Mouse (Mus musculus) stomach, embryonic 14.5 days (tissue): ENCODE results near the gene Suds3. TPM values are rescaled to one million over a fixed set of nuclear protein-coding genes. Genes with fewer than 3 reads are reported as not detected.
A peak's percentile ranks its signal among the peaks of the same experiment; 100 is the strongest.

ENCODE experiments used
- ATAC-seq: fragments of 200-750 bp; cut with Nextera tagmentation; 2 replicates; pipeline ENCODE4 v1.8.0; 2017; ENCODE audit warnings: low read depth, moderate TSS enrichment; ENCODE audit not compliant: insufficient number of reproducible peaks, insufficient read depth, low FRiP score
- H3K27ac ChIP-seq: fragments of 300-500 bp; sonication (generic); 2 replicates; pipeline ENCODE4 v1.5.1; 2014; ENCODE audit warnings: mild to moderate bottlenecking, low read length, moderate library complexity, mixed read lengths
- H3K27me3 ChIP-seq: fragments of 300-500 bp; sonication (generic); 2 replicates; pipeline ENCODE4 v1.6.1; 2014; ENCODE audit warnings: low read length, control low read depth, mixed read lengths; ENCODE audit not compliant: control insufficient read depth, insufficient read depth
- H3K36me3 ChIP-seq: fragments of 300-500 bp; sonication (generic); 2 replicates; pipeline ENCODE4 v1.6.1; 2014; ENCODE audit warnings: mild to moderate bottlenecking, control low read depth, low read length, moderate library complexity, mixed read lengths; ENCODE audit not compliant: control insufficient read depth, insufficient read depth
- H3K4me1 ChIP-seq: fragments of 300-500 bp; sonication (generic); 2 replicates; pipeline ENCODE4 v1.6.1; 2014; ENCODE audit warnings: low read length, control low read depth, mixed read lengths; ENCODE audit not compliant: control insufficient read depth, insufficient read depth
- H3K4me2 ChIP-seq: fragments of 300-500 bp; sonication (generic); replicated peaks from 2 replicates; pipeline ENCODE4 v1.6.1; 2014; ENCODE audit warnings: low read depth, low read length, control low read depth
- H3K4me3 ChIP-seq: fragments of 300-500 bp; sonication (generic); 2 replicates; pipeline ENCODE4 v1.5.1; 2014; ENCODE audit warnings: low read depth, low read length, control low read depth
- H3K9ac ChIP-seq: fragments of 300-500 bp; sonication (generic); replicated peaks from 2 replicates; pipeline ENCODE4 v1.6.1; 2014; ENCODE audit warnings: low read depth, mild to moderate bottlenecking, control low read depth, low read length, moderate library complexity, mixed read lengths
- H3K9me3 ChIP-seq: fragments of 300-500 bp; sonication (generic); 2 replicates; pipeline ENCODE4 v1.6.1; 2016; ENCODE audit warnings: low read depth, low read length, control low read depth; ENCODE audit not compliant: control insufficient read depth
- WGBS: fragments of 180-500 bp; shearing (Covaris S2); extraction: QIAGEN DNeasy Blood & Tissue Kit; methylation state at CpG from one replicate; pipeline ENCODE4 v1.1.7; 2014; 5-methylcytosine and 5-hydroxymethylcytosine counted together
- polyA plus RNA-seq: library from polyadenylated mRNA; unstranded; fragments of >200 nt; fragmentation: Nextera tagmentation; extraction: Ambion mirVana; gene quantifications from 2 replicates; pipeline ENCODE4 v1.2.1, GENCODE M21; 2014

The Suds3 gene
- 41.0 and 47.6 TPM in 2 replicates for polyA plus RNA-seq

DNA sequence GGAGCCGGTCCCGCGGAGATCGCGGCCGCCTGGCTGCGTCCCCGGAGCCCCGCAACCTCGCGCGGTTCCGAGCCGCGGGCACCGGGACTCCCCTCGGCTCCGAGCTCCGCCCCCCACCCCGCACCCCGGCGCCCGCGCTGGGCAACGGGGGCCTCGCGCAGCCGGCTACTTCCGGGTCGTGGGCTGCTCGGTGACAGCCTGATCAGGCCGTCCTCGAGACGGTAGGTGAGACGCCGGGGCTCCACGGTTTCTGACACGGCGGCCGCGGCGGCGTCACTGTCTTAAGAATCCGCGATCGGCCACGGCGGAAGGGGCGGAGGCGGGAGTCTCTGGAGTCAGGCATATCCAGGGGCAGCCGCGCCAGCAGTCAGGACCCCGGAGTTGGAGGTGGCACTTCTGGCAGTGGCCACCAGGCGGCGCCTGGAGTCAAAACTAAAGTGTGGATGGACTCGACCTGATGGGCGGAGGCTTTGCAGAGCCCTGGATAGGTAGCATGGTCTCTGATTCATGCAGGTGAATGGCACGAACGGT, at the start of gene Suds3:
TSS of gene Suds3 (minus strand) at position 278 of the 531 bp plus-strand sequence.
- Histone ChIP-seq H3K27ac (peak within 1 kb of the TSS; percentile 82), H3K9me3 (no peaks in the 10 kb centered on the region), H3K4me1 (peaks cover 7% of the 10 kb centered on the region), H3K4me3 (peak within 1 kb of the TSS; percentile 86), H3K27me3 (no peaks in the 10 kb centered on the region), H3K4me2 (peak within 1 kb of the TSS; percentile 88), H3K36me3 (peaks cover 21% of the 10 kb centered on the region; the same call in 1 of the 2 replicates), H3K9ac (peak within 1 kb of the TSS; percentile 69)
- WGBS, result under 1% methylated on average over 59 of the region's 59 CpGs
- ATAC-seq, result peak; percentile 75

DNA sequence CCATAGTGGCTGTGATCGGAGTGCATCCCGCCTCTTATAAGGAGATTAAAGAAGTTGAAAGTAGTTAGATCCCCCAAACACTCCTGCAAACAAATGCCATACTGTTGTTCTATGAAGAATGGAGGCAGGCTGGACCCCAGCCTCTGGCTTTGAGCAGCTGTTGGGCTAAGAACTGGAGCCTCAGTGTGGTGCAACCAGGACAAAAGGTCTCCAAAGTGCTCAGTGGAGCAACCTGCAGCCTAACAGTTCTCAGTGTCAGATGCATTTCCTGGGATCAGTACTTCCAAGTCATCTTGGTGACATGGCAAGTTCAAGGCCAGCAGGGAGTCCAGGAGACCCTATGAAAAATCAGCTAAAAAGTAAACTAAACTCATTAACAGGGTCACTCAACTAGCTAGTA, 49.0 kb upstream of the Suds3 start:
- Histone ChIP-seq H3K27ac (no peak overlapping the region), H3K4me1 (peaks cover 5% of the 10 kb centered on the region; the same call in 1 of the 2 replicates), H3K27me3 (no peaks in the 10 kb centered on the region), H3K36me3 (no peaks in the 10 kb centered on the region), H3K9me3 (no peaks in the 10 kb centered on the region), H3K4me3 (no peak overlapping the region), H3K4me2 (no peak overlapping the region), H3K9ac (no peak overlapping the region)
- no peak for ATAC-seq
- WGBS, result 97% methylated on average over 2 of the region's 2 CpGs

DNA sequence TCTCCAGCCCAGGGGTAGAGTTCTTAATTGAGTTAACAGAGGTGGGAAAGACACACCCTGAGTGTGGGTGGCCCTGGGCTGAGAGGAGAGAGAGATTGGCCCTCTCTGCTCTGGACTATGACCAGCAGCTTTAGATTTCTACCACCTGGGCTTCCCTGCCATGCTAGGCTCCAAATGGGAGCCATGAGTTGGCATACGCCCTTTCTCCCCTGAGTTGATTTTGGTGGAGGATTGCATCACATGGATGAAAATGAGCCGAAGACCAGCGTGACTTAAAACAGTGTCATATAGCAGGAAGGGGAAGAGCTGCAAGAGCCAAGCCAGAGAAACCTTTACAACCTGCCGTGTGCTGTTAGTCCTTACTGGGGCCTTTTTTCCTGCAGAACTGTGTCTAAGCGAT, 48.6 kb upstream of the Suds3 start:
- H3K4me3 ChIP-seq, result no peak overlapping the region
- no peak for ATAC-seq
- WGBS, result 94% methylated on average over 5 of the region's 5 CpGs
- H3K27me3 ChIP-seq, result no peaks in the 10 kb centered on the region
- no peak overlapping the region for H3K27ac ChIP-seq
- H3K4me1 ChIP-seq, result peaks cover 5% of the 10 kb centered on the region
- H3K9me3 ChIP-seq, result no peaks in the 10 kb centered on the region
- H3K9ac ChIP-seq, result no peak overlapping the region
- no peak overlapping the region for H3K4me2 ChIP-seq
- no peaks in the 10 kb centered on the region for H3K36me3 ChIP-seq

DNA sequence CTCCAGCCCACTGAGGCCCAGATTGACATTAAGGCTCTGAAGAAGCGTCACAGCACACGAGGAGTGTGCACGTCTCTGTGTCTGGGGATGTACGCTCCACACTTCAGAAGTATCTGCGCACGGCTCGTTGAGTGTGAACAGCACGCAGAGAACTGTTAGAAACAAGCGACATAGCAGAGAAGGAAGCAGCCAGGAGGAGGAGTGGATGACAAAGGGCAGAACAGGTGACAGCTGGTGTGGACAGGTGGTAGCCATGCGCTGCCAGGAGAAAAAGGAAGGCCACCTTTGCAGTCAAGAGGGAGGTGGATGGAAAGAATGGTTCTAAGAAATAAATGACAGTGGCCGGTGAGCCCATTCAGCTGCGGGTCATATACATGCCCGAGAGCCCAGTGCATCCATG, 47.9 kb upstream of the Suds3 start:
- H3K36me3 ChIP-seq, result no peaks in the 10 kb centered on the region
- WGBS, result 94% methylated on average over 13 of the region's 13 CpGs
- no peak overlapping the region for H3K27ac ChIP-seq
- no peak for ATAC-seq
- H3K9me3 ChIP-seq, result no peaks in the 10 kb centered on the region
- no peak overlapping the region for H3K4me3 ChIP-seq
- H3K4me2 ChIP-seq, result no peak overlapping the region
- no peaks in the 10 kb centered on the region for H3K27me3 ChIP-seq
- peaks cover 5% of the 10 kb centered on the region for H3K4me1 ChIP-seq
- H3K9ac ChIP-seq, result no peak overlapping the region

DNA sequence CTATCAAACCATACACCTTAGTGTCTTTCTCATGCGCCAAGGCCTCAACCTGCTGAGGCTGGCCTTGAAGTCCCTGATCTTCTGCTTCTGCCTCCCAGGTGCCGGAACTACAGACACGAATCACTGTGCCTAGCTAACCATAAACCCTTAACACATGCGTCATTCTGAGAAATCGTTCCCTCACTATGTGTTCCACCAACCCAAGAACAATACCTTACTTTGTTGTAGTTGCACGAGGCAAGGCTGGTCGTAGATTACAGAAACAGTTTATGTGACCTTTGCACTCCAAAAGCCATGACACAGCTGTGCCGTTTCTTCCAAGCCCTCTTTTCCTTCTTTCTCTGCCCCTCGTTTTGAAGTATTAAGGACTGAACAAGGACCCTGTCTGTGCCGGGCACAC, 44.6 kb upstream of the Suds3 start:
- Histone ChIP-seq H3K27me3 (no peaks in the 10 kb centered on the region), H3K27ac (no peak overlapping the region), H3K4me1 (peaks cover 5% of the 10 kb centered on the region), H3K4me2 (no peak overlapping the region), H3K9me3 (no peaks in the 10 kb centered on the region), H3K4me3 (no peak overlapping the region), H3K9ac (no peak overlapping the region), H3K36me3 (no peaks in the 10 kb centered on the region)
- no peak for ATAC-seq
- WGBS, result 29% methylated on average over 10 of the region's 10 CpGs

DNA sequence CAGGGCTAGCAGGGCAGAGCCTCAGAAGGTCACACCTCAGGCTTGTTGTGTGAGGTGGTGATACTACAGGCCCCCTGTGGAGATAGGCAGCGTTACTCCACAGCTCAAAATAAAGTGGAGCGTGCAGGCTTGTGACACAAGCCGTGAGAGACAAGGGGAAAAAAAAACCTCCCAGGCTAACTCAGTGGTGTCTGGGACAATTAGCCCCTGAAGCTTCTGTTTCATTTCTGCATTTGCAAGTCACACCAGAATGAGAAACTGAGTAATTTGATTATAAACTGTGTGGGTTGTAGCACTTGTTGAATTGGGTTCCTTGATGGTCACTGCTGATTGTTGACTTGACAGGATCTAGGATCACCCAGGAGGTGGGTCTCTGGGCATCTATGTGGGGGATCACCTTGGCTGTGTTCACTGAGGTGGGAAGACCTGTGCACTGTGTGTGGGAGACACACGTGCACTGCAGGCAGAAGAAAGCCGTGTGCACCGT, 43.9 kb upstream of the Suds3 start:
- Histone ChIP-seq H3K9me3 (no peaks in the 10 kb centered on the region), H3K4me2 (no peak overlapping the region), H3K4me3 (no peak overlapping the region), H3K9ac (no peak overlapping the region), H3K4me1 (peaks cover 5% of the 10 kb centered on the region), H3K36me3 (no peaks in the 10 kb centered on the region), H3K27me3 (no peaks in the 10 kb centered on the region), H3K27ac (no peak overlapping the region)
- no peak for ATAC-seq
- 39% methylated on average over 6 of the region's 6 CpGs for WGBS

DNA sequence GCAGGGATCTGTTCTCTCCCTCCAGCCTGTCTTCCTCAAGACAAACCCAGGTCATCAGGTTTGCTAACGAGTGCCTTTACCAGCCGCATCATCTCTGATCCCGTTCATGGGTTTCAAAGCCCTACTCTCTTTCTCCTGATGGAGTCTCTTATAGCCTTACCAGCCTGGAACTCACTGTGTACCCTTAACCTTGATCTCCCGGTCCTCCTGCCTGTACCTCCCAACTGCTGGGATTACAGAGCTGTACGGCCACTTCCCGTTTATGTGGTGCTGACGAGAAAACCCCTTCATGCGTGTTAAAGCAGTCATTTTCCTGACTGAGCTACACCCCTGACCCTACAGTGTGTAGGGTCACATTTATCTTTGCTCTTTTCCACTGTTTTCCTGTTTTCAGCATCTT, 43.4 kb upstream of the Suds3 start:
- no peak overlapping the region for H3K4me2 ChIP-seq
- H3K36me3 ChIP-seq, result no peaks in the 10 kb centered on the region
- H3K27ac ChIP-seq, result no peak overlapping the region
- no peak overlapping the region for H3K9ac ChIP-seq
- ATAC-seq, result no peak
- 53% methylated on average over 8 of the region's 8 CpGs for WGBS
- H3K9me3 ChIP-seq, result no peaks in the 10 kb centered on the region
- no peak overlapping the region for H3K4me3 ChIP-seq
- no peaks in the 10 kb centered on the region for H3K27me3 ChIP-seq
- peaks cover 5% of the 10 kb centered on the region for H3K4me1 ChIP-seq

DNA sequence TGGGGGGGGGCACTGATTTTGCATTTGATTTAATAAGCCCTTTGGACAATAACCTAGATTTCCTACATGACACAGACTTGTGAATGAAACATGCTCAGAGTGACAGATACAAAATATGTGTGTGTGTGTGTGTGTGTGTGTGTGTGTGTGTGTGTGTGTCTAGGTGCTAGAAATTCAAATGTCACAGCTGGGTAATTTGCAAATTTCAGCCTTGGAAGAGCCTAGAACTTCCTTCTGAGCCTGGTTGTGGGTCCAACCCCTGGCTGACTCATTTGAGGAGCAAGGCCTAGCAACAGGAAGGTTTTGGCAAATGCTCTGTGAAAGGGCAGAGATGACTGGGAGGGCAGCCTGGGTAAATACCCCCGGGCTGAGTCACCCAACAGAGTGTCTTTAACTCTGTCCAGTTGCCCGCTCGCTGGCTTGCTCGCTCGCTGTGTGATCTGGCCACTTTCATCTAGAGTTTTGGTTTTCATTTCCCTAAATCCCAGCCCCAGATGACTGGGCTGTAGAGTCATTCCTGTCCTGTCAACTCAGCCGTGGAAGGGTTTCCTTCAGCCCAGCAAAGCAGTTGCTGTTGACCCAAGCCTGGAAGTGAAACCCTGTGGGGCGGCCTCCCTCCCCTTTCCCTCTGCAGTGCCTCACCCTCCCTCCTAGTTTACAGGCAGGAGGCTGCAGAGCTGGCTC, 42.6 kb upstream of the Suds3 start:
- 77% methylated on average over 7 of the region's 7 CpGs for WGBS
- H3K9me3 ChIP-seq, result no peaks in the 10 kb centered on the region
- H3K36me3 ChIP-seq, result no peaks in the 10 kb centered on the region
- H3K9ac ChIP-seq, result no peak overlapping the region
- H3K27me3 ChIP-seq, result no peaks in the 10 kb centered on the region
- no peak overlapping the region for H3K27ac ChIP-seq
- peaks cover 5% of the 10 kb centered on the region for H3K4me1 ChIP-seq
- no peak for ATAC-seq
- no peak overlapping the region for H3K4me3 ChIP-seq
- no peak overlapping the region for H3K4me2 ChIP-seq
